Mouse (Mus musculus): ENCODE results near the gene Cdh18.
"Not testable (repeated sequence)": the region's sequence is repeated elsewhere in the genome, so short reads cannot be mapped to it uniquely, and the experiment has no call there.

The Cdh18 gene

DNA sequence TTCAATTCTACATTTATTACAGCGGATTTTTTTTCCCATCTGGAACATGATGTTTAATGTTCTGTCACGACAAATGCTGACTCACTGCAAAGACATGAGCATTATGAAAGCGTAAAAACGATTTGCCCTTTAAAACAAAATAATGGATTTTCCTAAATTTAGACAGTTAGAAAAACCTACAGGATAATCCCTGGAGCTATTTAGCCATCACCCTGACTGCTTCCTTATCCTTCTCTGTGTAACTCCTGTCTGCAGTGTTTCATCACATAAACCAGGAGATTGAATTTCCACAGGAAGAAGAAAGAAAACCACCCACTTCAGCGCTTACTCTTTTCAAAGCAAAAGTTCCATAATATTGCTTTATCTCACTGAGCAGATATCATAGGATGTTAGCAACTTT, 431.3 kb downstream of the Cdh18 start:
- DNase-seq = no peak

DNA sequence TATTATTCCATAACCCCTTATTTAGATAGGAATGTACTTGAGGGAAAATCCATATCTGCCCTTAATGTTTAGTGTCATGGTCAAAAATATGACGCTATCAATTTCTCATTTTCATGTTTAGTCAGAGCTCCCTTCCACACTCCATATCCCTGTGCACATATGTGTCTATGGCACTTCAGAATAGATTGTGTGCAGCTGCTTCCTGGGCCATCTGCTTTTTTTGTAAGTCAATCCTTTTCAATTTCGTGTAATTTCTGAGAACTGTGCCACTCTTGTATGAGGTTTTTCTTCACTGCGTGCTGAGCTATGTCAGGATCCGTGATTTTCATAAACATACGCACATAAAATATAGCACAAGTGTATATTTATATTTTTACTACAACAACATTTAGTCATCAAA, 435.8 kb downstream of the Cdh18 start:
- no peak for DNase-seq

GRCm38 (mm10) chr15:23016680-23017079, 467.9 kb downstream of the Cdh18 start:
- DNase-seq = no peak

- DNase-seq = no peak
Measured at GRCm38 (mm10) chr15:23021151-23021550, 472.3 kb downstream of the Cdh18 start.

DNA sequence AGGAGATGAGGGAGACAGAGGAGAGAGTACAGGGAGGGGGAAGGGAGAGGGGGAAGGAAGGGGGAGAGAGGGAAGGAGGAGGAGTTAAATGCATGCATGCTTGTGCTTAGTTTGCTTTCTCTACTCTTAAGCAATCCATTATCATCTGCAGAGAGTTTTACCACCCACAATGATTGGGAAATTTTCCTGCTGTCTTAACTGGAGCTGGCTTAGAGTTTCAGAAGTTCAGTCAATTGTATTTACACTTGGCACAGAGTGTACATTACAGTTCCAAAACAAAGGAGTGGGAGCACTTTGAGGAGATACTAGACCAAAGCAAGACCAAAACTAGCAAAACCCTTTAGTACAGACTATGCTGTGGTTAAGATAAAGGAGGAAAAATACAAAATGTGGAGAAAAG, 473.8 kb downstream of the Cdh18 start:
- DNase-seq = no peak

GRCm38 (mm10) chr15:23035551-23036207, 486.9 kb downstream of the Cdh18 start:
- DNase-seq = peak; percentile 22

DNA sequence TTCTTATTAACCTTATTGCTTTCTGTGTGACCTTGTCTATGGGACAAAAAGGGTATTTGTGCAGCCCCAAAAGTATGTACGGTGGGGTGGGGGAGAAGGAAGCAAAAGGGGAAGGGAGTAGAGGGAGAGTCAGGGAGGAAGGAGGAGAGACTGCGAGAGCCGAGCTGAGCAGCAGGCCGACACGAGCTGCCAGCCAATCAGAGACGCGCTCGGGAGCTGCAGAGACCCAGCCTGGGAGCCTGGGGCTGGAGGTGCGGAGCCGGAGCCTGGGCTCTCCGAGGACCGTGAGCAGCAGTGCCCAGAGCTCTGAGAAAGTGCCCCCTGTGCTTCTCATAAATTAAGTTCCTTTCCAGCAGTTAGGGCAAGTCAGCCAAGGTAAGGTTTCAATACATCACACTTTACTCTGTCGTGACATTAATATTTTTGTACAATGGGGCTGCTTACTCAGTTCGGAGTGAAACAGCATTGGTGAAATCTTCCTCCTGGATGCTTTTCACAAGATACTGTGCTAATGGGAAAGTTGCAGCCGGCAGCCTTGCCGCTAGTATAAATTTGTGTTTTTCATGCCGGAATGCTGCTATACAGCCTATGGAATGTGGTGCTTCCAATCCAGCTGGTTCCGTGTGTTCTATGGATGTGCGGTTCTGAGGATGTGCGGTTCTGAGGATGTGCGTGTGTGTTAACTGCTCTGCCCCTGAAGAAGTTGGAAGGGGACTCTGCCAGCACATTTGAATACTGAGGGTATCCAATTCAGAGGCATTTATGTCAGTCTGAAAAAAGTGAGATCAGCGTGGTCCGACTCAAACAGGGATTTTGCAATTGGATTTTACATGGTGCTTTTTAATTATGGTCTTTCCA, 487.6 kb downstream of the Cdh18 start:
- peak; percentile 87 for DNase-seq

DNA sequence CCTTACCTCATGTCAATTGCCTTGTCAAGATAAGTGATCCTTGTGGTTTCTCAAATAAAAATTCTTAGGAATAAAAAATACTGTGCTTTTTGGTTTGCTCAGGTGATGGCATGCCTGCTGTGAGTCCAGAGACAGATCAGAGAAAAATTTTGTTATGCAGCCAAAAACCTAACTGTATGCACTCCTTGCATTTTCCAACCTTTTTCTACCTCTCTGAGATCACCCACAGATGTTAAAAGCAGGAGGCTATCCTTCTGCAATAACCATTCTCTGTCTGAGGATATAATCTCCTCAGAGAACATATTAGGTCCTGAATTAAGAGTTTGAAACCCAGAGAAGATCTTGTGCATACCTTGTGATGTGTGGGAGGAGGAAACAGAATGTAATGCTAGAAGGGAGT, 488.7 kb downstream of the Cdh18 start:
- peak; percentile 16 for DNase-seq

DNA sequence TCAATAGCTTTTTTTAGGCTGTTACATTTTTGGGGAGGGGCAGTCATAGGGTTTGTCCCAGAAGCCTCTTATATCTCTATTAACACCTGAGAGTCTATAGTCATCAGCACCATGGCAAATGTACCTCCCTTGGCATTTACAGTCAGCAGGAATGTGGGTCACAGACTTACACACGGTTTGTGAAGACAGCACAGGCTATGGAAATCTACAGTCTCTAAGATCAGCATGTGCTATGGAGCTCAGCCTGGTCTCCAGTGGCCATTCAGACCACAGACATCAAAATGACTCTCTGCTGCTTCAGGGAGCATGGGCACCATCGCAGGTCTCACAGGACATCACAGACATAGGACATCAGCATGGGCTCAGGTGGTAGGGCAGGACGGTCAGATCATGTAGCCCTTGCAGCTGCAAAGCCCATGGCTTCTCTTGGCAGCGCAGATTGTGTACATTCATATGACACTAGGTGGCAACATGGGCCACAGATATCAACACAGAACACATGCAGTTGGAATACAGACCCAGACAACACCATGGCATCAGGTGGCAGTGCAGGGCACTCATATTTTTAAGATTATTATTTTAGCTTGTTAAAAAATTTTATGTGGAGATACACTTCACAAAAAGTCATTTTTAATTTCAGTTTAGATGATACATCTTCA, 497.4 kb downstream of the Cdh18 start:
- DNase-seq = peak; percentile 22

DNA sequence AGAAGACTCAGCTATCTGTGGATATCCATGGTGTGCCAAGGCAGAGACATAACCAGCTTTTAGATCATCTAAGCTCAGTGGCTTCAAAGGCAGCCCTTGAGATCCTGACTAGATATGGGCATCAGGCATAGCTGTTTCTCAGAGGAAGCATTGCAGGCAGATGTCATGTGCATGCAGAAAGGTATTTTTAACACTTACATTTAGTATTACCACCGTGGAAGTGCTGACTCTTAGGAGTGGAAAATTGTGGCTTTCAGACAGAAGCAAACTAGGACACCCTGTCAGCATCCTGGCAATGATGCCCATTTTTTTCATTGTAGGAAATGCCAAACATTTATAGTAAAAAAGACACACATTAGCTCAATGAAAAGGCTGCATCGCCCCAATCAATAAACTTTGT, 503.2 kb downstream of the Cdh18 start:
- peak; percentile 16 for DNase-seq

GRCm38 (mm10) chr15:23085326-23085725, 536.5 kb downstream of the Cdh18 start:
- not testable (repeated sequence) for DNase-seq

DNA sequence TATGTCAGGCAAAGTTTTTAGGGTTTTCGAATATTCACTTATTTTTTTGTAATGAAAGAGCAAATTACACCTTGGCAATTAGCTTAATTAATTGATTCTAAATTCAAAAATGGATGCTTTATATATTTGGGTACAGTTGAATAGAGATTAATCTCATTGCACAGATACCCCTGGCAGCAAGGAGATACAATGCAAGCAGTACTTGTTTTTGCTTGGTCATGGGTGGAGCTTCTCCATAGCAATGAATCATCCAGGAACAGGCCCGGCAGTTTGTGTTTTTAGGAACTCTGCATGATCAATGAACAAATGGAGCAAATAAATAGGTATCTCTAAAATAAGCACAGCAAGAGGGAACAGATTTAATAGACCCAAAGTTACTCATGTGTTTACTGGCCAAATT, 538.7 kb downstream of the Cdh18 start:
- DNase-seq = no peak

DNA sequence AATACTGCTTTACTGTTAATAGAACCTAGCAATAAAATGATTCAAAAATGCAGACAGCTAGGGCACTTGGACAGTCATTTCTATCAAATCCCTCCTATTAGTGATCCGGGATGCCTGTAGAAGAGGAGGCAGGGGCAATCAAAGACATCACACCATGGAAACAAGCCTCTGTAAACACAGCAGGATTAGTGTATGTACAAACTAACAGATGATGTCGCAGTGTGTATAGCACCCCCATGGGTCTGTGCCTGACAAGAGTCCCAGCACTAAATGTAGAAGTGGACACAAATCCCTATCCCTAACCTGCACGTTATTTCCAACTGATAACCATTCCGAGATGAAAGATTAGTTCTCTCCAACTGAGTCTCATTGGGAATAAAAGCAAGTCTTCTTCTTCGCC, 547.8 kb downstream of the Cdh18 start:
- DNase-seq = no peak

DNA sequence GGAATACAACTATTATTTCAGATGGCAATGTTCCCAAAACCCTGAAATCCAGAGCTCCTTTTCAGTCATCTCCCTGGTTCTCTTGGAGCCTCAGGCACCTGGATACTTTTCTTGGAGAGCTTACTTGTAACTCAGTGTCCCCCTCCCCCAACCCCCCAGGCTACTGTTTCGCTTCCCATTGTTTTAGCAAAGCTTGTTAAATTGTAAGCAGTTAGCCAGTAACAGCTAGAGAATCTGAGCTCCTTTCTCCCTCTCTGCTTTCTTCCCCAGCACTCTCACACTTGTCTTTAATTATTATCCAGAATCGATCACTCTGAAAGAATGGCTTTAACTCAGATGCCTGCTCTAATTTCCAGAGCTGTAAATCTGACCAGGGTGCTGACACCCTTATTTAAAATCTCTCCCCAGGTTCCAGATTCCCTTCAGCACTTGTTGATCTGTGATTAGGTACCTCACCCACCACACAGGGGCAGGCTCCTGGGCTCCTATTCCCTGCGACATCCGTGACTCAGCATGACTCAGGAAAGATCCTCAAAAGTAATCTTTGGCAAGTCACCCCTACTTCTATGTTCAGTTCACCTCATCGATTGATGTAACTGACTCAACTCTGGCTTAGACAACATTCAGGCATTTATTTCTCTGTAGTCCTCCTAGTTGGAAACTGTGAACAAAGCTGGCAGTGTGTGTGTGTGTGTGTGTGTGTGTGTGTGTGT, 556.0 kb downstream of the Cdh18 start:
- no peak for DNase-seq

- no peak for DNase-seq
Measured at GRCm38 (mm10) chr15:23134950-23135715, 586.3 kb downstream of the Cdh18 start.

DNA sequence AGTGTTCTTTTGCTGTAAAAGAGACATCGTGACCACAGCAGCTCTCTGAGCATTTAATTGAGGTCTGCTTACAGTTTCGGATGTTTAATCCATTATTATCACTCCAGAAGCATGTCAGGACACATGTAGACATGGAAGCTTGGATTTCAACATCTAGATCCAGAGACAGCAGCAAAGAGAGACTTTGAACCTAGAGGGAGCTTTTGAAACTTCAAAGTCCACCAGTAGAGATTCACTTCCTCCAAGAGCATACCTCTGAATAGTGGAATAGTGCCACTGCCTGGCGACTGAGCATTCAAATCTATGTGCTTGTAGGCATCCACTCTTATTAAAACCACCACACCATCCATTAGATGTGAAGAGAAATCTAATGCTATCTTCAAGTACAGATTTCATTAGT, 588.1 kb downstream of the Cdh18 start:
- DNase-seq = no peak

DNA sequence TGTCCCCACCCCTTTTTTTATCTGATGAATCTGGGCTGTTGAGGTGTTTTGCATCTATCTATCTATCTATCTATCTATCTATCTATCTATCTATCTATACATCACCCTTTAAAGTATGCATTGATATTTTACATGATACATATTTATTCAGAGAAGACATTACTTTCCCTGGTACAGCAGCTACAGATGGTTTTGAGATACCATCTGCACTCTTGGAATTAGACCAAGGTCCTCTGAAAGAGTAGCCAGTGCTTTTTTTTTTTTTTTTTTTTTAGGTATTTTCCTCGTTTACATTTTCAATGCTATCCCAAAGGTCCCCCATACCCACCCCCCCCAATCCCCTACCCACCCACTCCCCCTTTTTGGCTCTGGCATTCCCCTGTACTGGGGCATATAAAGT, 594.1 kb downstream of the Cdh18 start:
- DNase-seq = peak; percentile 42

- no peak for DNase-seq
Measured at GRCm38 (mm10) chr15:23155883-23156282, 607.1 kb downstream of the Cdh18 start.

DNA sequence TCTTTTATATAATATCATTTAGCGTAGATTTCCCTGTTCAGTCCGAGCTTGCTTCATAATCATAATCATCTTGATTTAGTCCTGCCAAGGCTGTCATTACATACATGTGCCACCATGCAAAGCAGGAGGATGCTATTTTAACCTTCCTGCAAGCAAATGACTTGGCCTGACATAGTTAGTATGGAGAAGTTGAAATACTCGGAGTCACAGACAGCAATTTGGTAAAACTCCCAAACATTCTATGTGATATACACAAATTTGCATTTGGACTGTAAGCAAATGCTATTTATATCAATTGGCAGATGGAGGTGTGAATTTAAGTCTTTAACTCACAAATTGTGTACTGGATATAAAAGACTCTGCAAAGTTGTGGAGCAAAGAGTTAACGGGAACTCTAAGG, 616.0 kb downstream of the Cdh18 start:
- DNase-seq = no peak

GRCm38 (mm10) chr15:23174623-23175022, 625.8 kb downstream of the Cdh18 start:
- no peak for DNase-seq

DNA sequence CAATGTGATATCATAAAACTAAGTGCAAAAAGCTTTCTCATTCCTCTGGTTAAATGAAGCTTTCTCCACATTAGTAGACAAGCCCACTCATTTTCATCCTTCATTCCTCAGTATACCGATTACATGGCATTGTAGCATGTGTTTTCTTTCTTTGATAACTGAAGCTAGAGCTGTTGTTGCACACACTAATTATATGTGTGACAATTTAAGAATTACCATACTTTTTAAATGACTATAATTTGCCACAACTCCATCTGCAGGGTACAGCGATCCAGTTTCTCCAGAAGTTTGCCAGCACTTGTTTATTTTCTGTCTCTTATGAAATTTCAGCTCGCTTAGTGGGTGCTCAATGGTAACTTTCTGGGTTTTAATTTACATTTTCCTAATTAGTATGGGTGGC, 663.2 kb downstream of the Cdh18 start:
- DNase-seq = no peak

DNA sequence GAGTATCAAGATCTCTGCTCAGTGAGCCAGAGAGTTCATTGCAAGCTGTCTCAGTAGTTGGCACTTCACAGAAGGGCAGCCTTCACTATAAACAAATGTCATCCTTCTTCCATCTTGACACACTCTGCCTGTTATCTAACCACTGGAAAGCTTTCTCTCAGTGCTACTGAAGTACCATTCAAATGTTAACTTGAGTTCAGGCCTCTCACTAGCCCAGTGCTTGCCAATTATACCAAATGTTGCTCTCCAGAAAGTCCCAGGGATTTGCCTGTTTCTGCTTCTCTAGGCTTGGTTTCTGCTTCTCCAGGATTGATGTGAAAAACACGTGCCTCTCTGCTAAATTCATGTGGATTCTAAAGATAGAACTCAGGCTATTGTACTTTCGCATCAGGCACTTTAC, 681.8 kb downstream of the Cdh18 start:
- peak; percentile 20 for DNase-seq
